Mouse (Mus musculus): ENCODE data around the gene Marc2.

Gene Marc2

GRCm38 (mm10) chr1:184853339-184853738 is 7.1 kb upstream of the Marc2 start:
- peak; percentile 76 for DNase-seq

- peak; percentile 67 for DNase-seq
Observed at GRCm38 (mm10) chr1:184851741-184852618, 5.7 kb upstream of the Marc2 start.

GRCm38 (mm10) chr1:184851166-184851565 is 4.9 kb upstream of the Marc2 start:
- no peak for DNase-seq

GRCm38 (mm10) chr1:184846973-184847372 is 722 bp upstream of the Marc2 start:
- DNase-seq, result no peak

GRCm38 (mm10) chr1:184845111-184846071 is 860 bp downstream of the Marc2 start:
- DNase-seq, result peak; percentile 86

- DNase-seq, result peak; percentile 47
Observed at GRCm38 (mm10) chr1:184844326-184845066, 1.8 kb downstream of the Marc2 start.

- no peak for DNase-seq
Observed at GRCm38 (mm10) chr1:184837649-184838048, 8.6 kb downstream of the Marc2 start.

GRCm38 (mm10) chr1:184836350-184836749 is 9.9 kb downstream of the Marc2 start:
- no peak for DNase-seq

GRCm38 (mm10) chr1:184833499-184833898 is 12.8 kb downstream of the Marc2 start:
- DNase-seq, result no peak

GRCm38 (mm10) chr1:184832211-184832610 is 14.0 kb downstream of the Marc2 start:
- peak; percentile 23 for DNase-seq

- DNase-seq, result no peak
Observed at GRCm38 (mm10) chr1:184829897-184830296, 16.4 kb downstream of the Marc2 start.

- DNase-seq, result no peak
Observed at GRCm38 (mm10) chr1:184827175-184827701, 19.0 kb downstream of the Marc2 start.

- peak; percentile 34 for DNase-seq
Observed at GRCm38 (mm10) chr1:184825093-184825492, 21.2 kb downstream of the Marc2 start.

- peak; percentile 81 for DNase-seq
Observed at GRCm38 (mm10) chr1:184824439-184824851, 21.8 kb downstream of the Marc2 start.

GRCm38 (mm10) chr1:184822678-184823077 is 23.6 kb downstream of the Marc2 start:
- DNase-seq, result no peak

GRCm38 (mm10) chr1:184817768-184818167 is 28.5 kb downstream of the Marc2 start:
- no peak for DNase-seq

GRCm38 (mm10) chr1:184811716-184812250 is 34.5 kb downstream of the Marc2 start:
- DNase-seq, result no peak

GRCm38 (mm10) chr1:184810780-184811575 is 35.3 kb downstream of the Marc2 start, which contains the start of gene Marc1:
Marc1 (minus strand) TSS chr1:184811313.
- DNase-seq, result no peak

- DNase-seq, result no peak
Observed at GRCm38 (mm10) chr1:184809578-184810001, 36.7 kb downstream of the Marc2 start.

- DNase-seq, result no peak
Observed at GRCm38 (mm10) chr1:184808418-184809012, 37.7 kb downstream of the Marc2 start.

All from thymus, postnatal 14 days (tissue).